ENCODE assay signal across 31 mouse cellular contexts in the genomic region with DNA sequence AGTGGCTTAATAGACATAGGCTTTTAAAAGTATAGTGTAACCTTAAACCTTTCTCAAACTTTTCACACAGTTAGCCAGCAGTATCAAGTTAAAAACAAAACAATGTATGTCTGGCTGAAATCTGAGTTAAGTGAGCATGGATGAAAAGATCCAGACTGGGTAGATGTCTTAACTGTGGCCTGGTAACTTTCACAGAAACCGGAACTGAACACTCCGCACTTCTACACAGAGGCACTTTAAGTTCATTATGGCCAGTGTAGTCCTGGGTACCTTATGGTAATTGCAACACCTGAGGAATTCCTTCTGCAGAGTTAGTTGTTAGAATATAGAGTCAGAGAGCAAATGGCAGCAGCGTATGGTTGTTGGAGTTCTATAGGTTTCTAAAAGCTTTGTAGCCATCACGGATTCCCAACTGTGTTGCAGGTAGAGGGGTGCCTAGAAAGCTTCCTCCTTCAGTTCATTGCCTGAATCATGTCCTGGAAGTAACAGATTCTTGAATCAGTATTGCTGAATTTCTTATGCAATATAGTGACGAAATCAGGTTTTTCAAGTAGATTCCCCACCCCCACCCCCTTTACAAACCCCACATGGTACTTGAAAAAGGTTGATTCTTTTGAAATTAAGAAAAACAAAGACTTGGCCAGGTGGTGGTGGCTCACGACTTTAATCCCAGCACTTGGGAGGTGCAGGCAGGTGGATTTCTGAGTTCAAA.
A peak's percentile ranks its signal among the peaks of the same experiment; 100 is the strongest.
DNase-seq lines count a peak whose midpoint lies in the region; ATAC-seq and TF ChIP-seq lines count a peak whose summit lies in the region.
"Had no signal": no experiment of that assay in that cellular context is flagged by ENCODE, and none has a peak within 500 bp of the region (broad histone marks: within the 10 kb centered on the region; RNA-seq: fewer than 3 reads in every experiment).

No protein-coding gene starts in this region.

- no peak overlapping the region for H3K9ac ChIP-seq in kidney, embryonic 14.5 days (ENCODE audit: low read depth, low read length)
- no peak overlapping the region for H3K9ac ChIP-seq in lung, embryonic 14.5 days
- H3K9ac ChIP-seq: forebrain, embryonic 12.5 days; forebrain, postnatal 0 days; heart, embryonic 13.5 days; hindbrain, embryonic 14.5 days; liver, embryonic 14.5 days; neural tube, embryonic 12.5 days had no signal

- no peaks in the 10 kb centered on the region for H3K27me3 ChIP-seq in kidney, embryonic 14.5 days (ENCODE audit: control insufficient read depth, insufficient read depth, low read length)
- no peaks in the 10 kb centered on the region for H3K27me3 ChIP-seq in lung, embryonic 14.5 days (ENCODE audit: insufficient read depth, low read length)
- H3K27me3 ChIP-seq: forebrain, embryonic 12.5 days; heart, embryonic 13.5 days; neural tube, embryonic 12.5 days had no signal

- 0 out of 2 replicates have a peak, but pooled peaks have one; percentile 65 for ATAC-seq in kidney, embryonic 14.5 days (ENCODE audit: low FRiP score, low TSS enrichment)
- ATAC-seq in lung, embryonic 14.5 days (ENCODE audit: insufficient read depth) = 0 out of 2 replicates have a peak, but pooled peaks have one; percentile 3
- ATAC-seq: activated CD4-positive, CD25-positive, alpha-beta regulatory T cell, adult 4 months; forebrain, postnatal 0 days; intestine, postnatal 0 days; midbrain, embryonic 16.5 days had no signal

- H3K4me1 ChIP-seq in kidney, embryonic 14.5 days (ENCODE audit: control insufficient read depth, insufficient read depth, low read length) = 0 out of 2 replicates have a peak, but pooled peaks cover 10% of the 10 kb centered on the region
- no peaks in the 10 kb centered on the region for H3K4me1 ChIP-seq in lung, embryonic 14.5 days (ENCODE audit: insufficient read depth)
- H3K4me1 ChIP-seq in embryonic fibroblast, embryonic 13.5 days (ENCODE audit: control insufficient read depth, insufficient read depth, low read length) = peaks cover 10% of the 10 kb centered on the region
- H3K4me1 ChIP-seq: forebrain, embryonic 12.5 days; neural tube, embryonic 12.5 days had no signal

- H3K4me3 ChIP-seq in kidney, embryonic 14.5 days (ENCODE audit: low read length) = no peak overlapping the region
- no peak overlapping the region for H3K4me3 ChIP-seq in lung, embryonic 14.5 days (ENCODE audit: low read depth, low read length)
- H3K4me3 ChIP-seq in embryonic fibroblast, embryonic 13.5 days (ENCODE audit: insufficient read depth, low read length) = no peak overlapping the region
- H3K4me3 ChIP-seq: forebrain, embryonic 12.5 days; heart, embryonic 13.5 days; neural tube, embryonic 12.5 days had no signal

- H3K27ac ChIP-seq in kidney, embryonic 14.5 days (ENCODE audit: low read depth, low read length) = no peak overlapping the region
- H3K27ac ChIP-seq in lung, embryonic 14.5 days (ENCODE audit: low read depth) = peak overlapping the region; percentile 61
- H3K27ac ChIP-seq in embryonic fibroblast, embryonic 13.5 days (ENCODE audit: insufficient read depth, low read length) = peak overlapping the region; percentile 32
- H3K27ac ChIP-seq: forebrain, embryonic 12.5 days; hindbrain, embryonic 14.5 days; liver, embryonic 14.5 days; neural tube, embryonic 12.5 days had no signal

- no peak for TF ChIP-seq POLR2A in embryonic fibroblast, embryonic 13.5 days (IDR thresholded peaks at IDR 0.05; ENCODE audit: low read depth, low read length)

- 66% methylated on average over 6 of the region's 6 CpGs for WGBS in kidney, embryonic 14.5 days
- 66% methylated on average over 6 of the region's 6 CpGs for WGBS in lung, embryonic 14.5 days

- TF ChIP-seq CTCF in lung, embryonic 14.5 days (IDR thresholded peaks at IDR 0.05; ENCODE audit: low read depth) = no peak
- TF ChIP-seq CTCF in embryonic fibroblast, embryonic 13.5 days (IDR thresholded peaks at IDR 0.05; ENCODE audit: borderline replicate concordance, insufficient read depth, low read length) = no peak

- no peaks in the 10 kb centered on the region for H3K9me3 ChIP-seq in kidney, embryonic 14.5 days (ENCODE audit: control insufficient read depth, low read length)
- no peaks in the 10 kb centered on the region for H3K9me3 ChIP-seq in lung, embryonic 14.5 days (ENCODE audit: low read depth, low read length)
- H3K9me3 ChIP-seq: forebrain, embryonic 12.5 days; heart, embryonic 13.5 days; neural tube, embryonic 12.5 days had no signal

- DNase-seq in kidney, postnatal 4 days = no peak
- DNase-seq in lung, embryonic 14.5 days = no peak
- no peak for DNase-seq in lung, postnatal 25 days (ENCODE audit: low spot score)
- peak; percentile 32 for DNase-seq in NIH3T3 (ENCODE audit: low read depth)
- DNase-seq in thymus, postnatal 0 days (ENCODE audit: low spot score) = no peak
- DNase-seq: adrenal gland, adult 2 months; adrenal gland, postnatal 36 days; B cell, adult 2 months; cerebellum, adult 18-20 months; cerebellum, postnatal 14 days; forebrain, postnatal 0 days; gastrocnemius, postnatal 10 days; heart, postnatal 10 days; kidney, adult 9 months; left cerebral cortex, postnatal 4 days; liver; lung, postnatal 14 days; right cerebral cortex, adult 18-20 months; spleen, adult 18-20 months; thymus, postnatal 25 days had no signal

- H3K36me3 ChIP-seq in kidney, embryonic 14.5 days (ENCODE audit: control insufficient read depth, insufficient read depth, low read length) = peaks cover 19% of the 10 kb centered on the region
- H3K36me3 ChIP-seq in lung, embryonic 14.5 days (ENCODE audit: insufficient read depth) = peaks cover 9% of the 10 kb centered on the region
- H3K36me3 ChIP-seq: neural tube, embryonic 12.5 days had no signal

- no peak overlapping the region for H3K4me2 ChIP-seq in kidney, embryonic 14.5 days (replicated peaks; ENCODE audit: low read depth, low read length)
- H3K4me2 ChIP-seq in lung, embryonic 14.5 days = no peak overlapping the region
- H3K4me2 ChIP-seq: forebrain, embryonic 12.5 days; heart, embryonic 13.5 days; hindbrain, embryonic 14.5 days; midbrain, embryonic 11.5 days; neural tube, embryonic 12.5 days had no signal
